ENCODE assay signal across 9 mouse cellular contexts in genomic region chr10:110733343-110733742, GRCm38 (mm10). TPM values are rescaled to one million over a fixed set of nuclear protein-coding genes. Genes with fewer than 3 reads are reported as not detected.
DNase-seq lines count a peak whose midpoint lies in the region; ATAC-seq and TF ChIP-seq lines count a peak whose summit lies in the region.
"Had no signal": no experiment of that assay in that cellular context is flagged by ENCODE, and none has a peak within 500 bp of the region (broad histone marks: within the 10 kb centered on the region; RNA-seq: fewer than 3 reads in every experiment).

No protein-coding gene starts in this region.

- 26% methylated on average over 6 of the region's 6 CpGs for WGBS in neural tube, embryonic 15.5 days
- 26% methylated on average over 6 of the region's 6 CpGs for WGBS in forebrain, embryonic 14.5 days
- WGBS in intestine, embryonic 16.5 days, result 20% methylated on average over 6 of the region's 6 CpGs
- 13% methylated on average over 6 of the region's 6 CpGs for WGBS in spleen, adult 2 months

- ATAC-seq in neural tube, embryonic 15.5 days (ENCODE audit: low FRiP score), result no peak; the same call in 1 of the 2 replicates
- peak; percentile 80 for ATAC-seq in forebrain, embryonic 14.5 days
- peak; percentile 60; the same call in 1 of the 2 replicates for ATAC-seq in intestine, embryonic 16.5 days

- no peaks in the 10 kb centered on the region for H3K36me3 ChIP-seq in neural tube, embryonic 15.5 days
- H3K36me3 ChIP-seq in forebrain, embryonic 14.5 days (ENCODE audit: control insufficient read depth, insufficient read depth, low read length), result no peaks in the 10 kb centered on the region
- H3K36me3 ChIP-seq in intestine, embryonic 16.5 days (ENCODE audit: control insufficient read depth, insufficient read depth, low read length), result no peaks in the 10 kb centered on the region
- H3K36me3 ChIP-seq in spleen, adult 2 months (ENCODE audit: control insufficient read depth, insufficient read depth, low read length), result no peaks in the 10 kb centered on the region
- H3K36me3 ChIP-seq: embryonic facial prominence, embryonic 15.5 days had no signal

- intact Hi-C loops in left cerebral cortex, postnatal 10 days (cut with DNase I), result loop anchor here (10.0 kb wide), 1 partner anchor 279 kb away; the partner anchor contains the start of gene Nav3

- peak; percentile 64 for DNase-seq in neural tube, embryonic 10.5 days (ENCODE audit: extremely low spot score, low spot score)
- DNase-seq in cerebellum, adult 11 months, result peak; percentile 59
- DNase-seq in forebrain, embryonic 14.5 days (ENCODE audit: low spot score), result peak; percentile 84
- DNase-seq in left cerebral cortex, postnatal 10 days (ENCODE audit: extremely low spot score in 1 of 2, low spot score in 2 of 2), result peak; percentile 26 to 77
- peak; percentile 74 for DNase-seq in mesoderm, embryonic 11.5 days (ENCODE audit: low read depth, low spot score)
- peak in 1 of 2 experiments; percentile 63 for DNase-seq in spleen, adult 2 months (ENCODE audit: low read depth in 1 of 2, low spot score in 2 of 2)

- no peak overlapping the region for H3K27ac ChIP-seq in neural tube, embryonic 15.5 days (replicated peaks)
- no peak overlapping the region for H3K27ac ChIP-seq in forebrain, embryonic 14.5 days (ENCODE audit: low read depth, low read length)
- no peak overlapping the region for H3K27ac ChIP-seq in intestine, embryonic 16.5 days (ENCODE audit: low read length)
- H3K27ac ChIP-seq in spleen, adult 2 months (ENCODE audit: insufficient read depth, low read length), result no peak overlapping the region
- H3K27ac ChIP-seq: embryonic facial prominence, embryonic 15.5 days had no signal

- no peaks in the 10 kb centered on the region for H3K9me3 ChIP-seq in neural tube, embryonic 15.5 days (replicated peaks)
- no peaks in the 10 kb centered on the region for H3K9me3 ChIP-seq in forebrain, embryonic 14.5 days (replicated peaks; ENCODE audit: control insufficient read depth, low read length)
- H3K9me3 ChIP-seq in intestine, embryonic 16.5 days (ENCODE audit: control insufficient read depth, low read length), result no peaks in the 10 kb centered on the region
- H3K9me3 ChIP-seq: embryonic facial prominence, embryonic 15.5 days had no signal

- no peak for TF ChIP-seq POLR2A in spleen, adult 2 months (IDR thresholded peaks at IDR 0.05; ENCODE audit: low read depth, low read length)

- H3K9ac ChIP-seq in neural tube, embryonic 15.5 days (replicated peaks), result no peak overlapping the region
- no peak overlapping the region for H3K9ac ChIP-seq in forebrain, embryonic 14.5 days (ENCODE audit: low read length)
- H3K9ac ChIP-seq in intestine, embryonic 16.5 days (ENCODE audit: low read depth, low read length), result no peak overlapping the region
- H3K9ac ChIP-seq: embryonic facial prominence, embryonic 15.5 days had no signal

- peak; percentile 46; the same call in 1 of the 2 replicates for TF ChIP-seq CTCF in spleen, adult 2 months (IDR thresholded peaks at IDR 0.05; ENCODE audit: extremely low read depth, insufficient read depth, insufficient read length, insufficient replicate concordance)

- no peak overlapping the region for H3K4me2 ChIP-seq in neural tube, embryonic 15.5 days
- H3K4me2 ChIP-seq in forebrain, embryonic 14.5 days (ENCODE audit: low read length), result no peak overlapping the region
- no peak overlapping the region for H3K4me2 ChIP-seq in intestine, embryonic 16.5 days (ENCODE audit: low read depth, low read length)
- H3K4me2 ChIP-seq: embryonic facial prominence, embryonic 15.5 days had no signal

- H3K27me3 ChIP-seq in neural tube, embryonic 15.5 days (replicated peaks), result no peaks in the 10 kb centered on the region
- no peaks in the 10 kb centered on the region for H3K27me3 ChIP-seq in forebrain, embryonic 14.5 days (replicated peaks; ENCODE audit: control insufficient read depth, insufficient read depth, low read length)
- 0 out of 2 replicates have a peak, but pooled peaks cover 4% of the 10 kb centered on the region for H3K27me3 ChIP-seq in intestine, embryonic 16.5 days (replicated peaks; ENCODE audit: control insufficient read depth, insufficient read depth, low read length)
- no peaks in the 10 kb centered on the region for H3K27me3 ChIP-seq in spleen, adult 2 months (ENCODE audit: control insufficient read depth, insufficient read depth, low read length)
- H3K27me3 ChIP-seq: embryonic facial prominence, embryonic 15.5 days had no signal

- H3K4me1 ChIP-seq in neural tube, embryonic 15.5 days, result no peaks in the 10 kb centered on the region
- H3K4me1 ChIP-seq in forebrain, embryonic 14.5 days (ENCODE audit: control insufficient read depth, insufficient read depth, low read length), result no peaks in the 10 kb centered on the region
- no peaks in the 10 kb centered on the region for H3K4me1 ChIP-seq in intestine, embryonic 16.5 days (ENCODE audit: control insufficient read depth, insufficient read depth, low read length)
- H3K4me1 ChIP-seq in spleen, adult 2 months (ENCODE audit: control insufficient read depth, insufficient read depth, insufficient read length), result no peaks in the 10 kb centered on the region
- H3K4me1 ChIP-seq: embryonic facial prominence, embryonic 15.5 days had no signal

- no peak overlapping the region for H3K4me3 ChIP-seq in neural tube, embryonic 15.5 days (replicated peaks)
- no peak overlapping the region for H3K4me3 ChIP-seq in forebrain, embryonic 14.5 days (ENCODE audit: low read depth, low read length)
- no peak overlapping the region for H3K4me3 ChIP-seq in intestine, embryonic 16.5 days (ENCODE audit: low read length)
- no peak overlapping the region for H3K4me3 ChIP-seq in spleen, adult 2 months (ENCODE audit: extremely low read depth, insufficient read depth, insufficient read length)
- H3K4me3 ChIP-seq: embryonic facial prominence, embryonic 15.5 days had no signal

RNA-seq across cellular contexts. Expression of gene E2f7, which starts 11.9 kb away (rescaled TPM):
- polyA plus RNA-seq in neural tube, embryonic 15.5 days (2015; fragmentation: Nextera tagmentation; extraction: Ambion mirVana), result 5.6 and 8.7 TPM in 2 replicates
- polyA plus RNA-seq in forebrain, embryonic 14.5 days (2014; fragmentation: Nextera tagmentation; extraction: Ambion mirVana), result 8.3 and 9.1 TPM in 2 replicates
- 11.0 and 12.4 TPM in 2 replicates for polyA plus RNA-seq in intestine, embryonic 16.5 days (2015; fragmentation: Nextera tagmentation; extraction: Ambion mirVana)
- total RNA-seq in left cerebral cortex, postnatal 10 days (2021), result 1 to 10 TPM; 1.7 to 1.8 TPM
- polyA plus RNA-seq in spleen, adult 2 months (2012; rRNA removed), result 0.69 and 1.7 TPM in 2 replicates
